Mouse (Mus musculus): ENCODE measurements around the gene Htr3a. TPM values are rescaled to one million over a fixed set of nuclear protein-coding genes. Genes with fewer than 3 reads are reported as not detected.

Gene Htr3a
- total RNA-seq, 2 experiments from 2014 or later = not detected

DNA sequence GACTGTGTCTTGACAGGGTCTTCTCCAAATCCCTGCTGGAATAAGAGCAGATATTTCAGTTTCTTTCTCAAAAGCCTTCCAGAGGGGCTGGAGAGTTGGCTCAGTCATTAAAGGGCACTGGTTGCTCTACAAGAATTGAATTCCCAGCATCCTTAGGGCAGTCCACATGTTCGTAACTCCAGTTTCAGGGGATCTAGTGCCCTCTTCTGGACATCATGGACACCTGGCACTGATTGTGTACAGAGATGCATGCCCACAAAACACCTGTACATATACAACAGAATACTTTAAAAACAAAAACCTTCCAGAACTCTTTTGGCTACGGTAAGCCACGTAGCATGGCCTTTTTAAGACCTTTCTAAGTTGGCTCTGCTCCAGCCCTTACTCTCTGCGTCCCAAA is 54.7 kb downstream of the Htr3a start:
- no peak for DNase-seq
- intact Hi-C loops (cut with DNase I) = no loop called here

DNA sequence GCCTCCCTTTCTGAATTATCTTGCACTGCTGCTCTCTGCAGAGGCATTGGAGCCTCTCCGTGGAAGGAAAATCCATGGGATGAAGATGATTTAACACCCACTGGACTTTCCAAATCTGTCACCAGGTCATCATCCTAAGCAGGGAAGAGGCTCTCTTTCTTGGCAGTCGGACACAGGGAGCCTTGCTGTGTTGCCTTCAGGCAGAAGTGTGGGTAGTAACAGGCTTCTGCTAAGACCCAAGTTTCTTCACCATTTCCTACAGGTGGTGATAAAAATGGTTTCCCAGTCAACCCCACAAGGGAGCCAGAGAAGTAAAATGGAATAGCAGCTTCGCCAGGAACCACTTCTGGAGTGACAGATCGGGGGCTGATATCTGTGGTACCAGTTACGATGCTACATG is 61.4 kb downstream of the Htr3a start:
- no peak for DNase-seq
- intact Hi-C loops (cut with DNase I) = no loop called here

Other genes starting within 250 kb of the Htr3a start
- gene Zbtb16, start 74.9 kb downstream of the Htr3a start, total RNA-seq (2021) = 100 to 1,000 TPM; 118 to 222 TPM
- gene Htr3b, start 53.9 kb upstream of the Htr3a start, total RNA-seq (2021) = not detected
- 100 to 1,000 TPM; 137 to 152 TPM for gene Usp28, start 74.3 kb upstream of the Htr3a start, total RNA-seq (2021)
- 10 to 100 TPM; 10.4 to 11.8 TPM for gene Zw10, start 144.5 kb upstream of the Htr3a start, total RNA-seq (2021)
- gene Tmprss5, start 170.2 kb upstream of the Htr3a start, total RNA-seq (2021) = under 1 TPM in 1 of 2 experiments, not detected in 1; 0.28 TPM